Mouse (Mus musculus) liver, embryonic 11.5 days (tissue): Measurements from ENCODE around the gene Unc79. TPM values are rescaled to one million over a fixed set of nuclear protein-coding genes. Genes with fewer than 3 reads are reported as not detected.

Source experiments
- ATAC-seq: fragments of 200-750 bp; cut with Nextera tagmentation; replicated peaks from 2 replicates; pipeline ENCODE4 v1.8.0; 2017; ENCODE audit warnings: moderate number of reproducible peaks, mild to moderate bottlenecking, moderate TSS enrichment, moderate library complexity; ENCODE audit not compliant: low FRiP score
- DNase-seq: peaks from one replicate; pipeline ENCODE4 v3.0.0-alpha.2; 2017; ENCODE audit warnings: low spot score
- H3K27ac ChIP-seq: fragments of 300-500 bp; sonication (generic); 2 replicates; pipeline ENCODE4 v1.5.1; 2014; ENCODE audit warnings: mild to moderate bottlenecking, low read depth, low read length, control low read depth
- H3K27me3 ChIP-seq: fragments of 300-500 bp; sonication (generic); replicated peaks from 2 replicates; pipeline ENCODE4 v1.6.1; 2014; ENCODE audit warnings: low read length, mixed read lengths; ENCODE audit not compliant: control insufficient read depth, insufficient read depth
- H3K36me3 ChIP-seq: fragments of 300-500 bp; sonication (generic); 2 replicates; pipeline ENCODE4 v1.6.1; 2014; ENCODE audit warnings: mild to moderate bottlenecking, low read length, moderate library complexity, mixed read lengths; ENCODE audit not compliant: control insufficient read depth, insufficient read depth
- H3K4me1 ChIP-seq: fragments of 300-500 bp; sonication (generic); replicated peaks from 2 replicates; pipeline ENCODE4 v1.6.1; 2014; ENCODE audit warnings: low read length, mixed read lengths; ENCODE audit not compliant: control insufficient read depth, insufficient read depth
- H3K4me2 ChIP-seq: fragments of 300-500 bp; sonication (generic); 2 replicates; pipeline ENCODE4 v1.6.1; 2014; ENCODE audit warnings: mild to moderate bottlenecking, control low read depth, moderate library complexity
- H3K4me3 ChIP-seq: fragments of 300-500 bp; sonication (generic); 2 replicates; pipeline ENCODE4 v1.5.1; 2014; ENCODE audit warnings: low read depth, low read length, control low read depth
- H3K9ac ChIP-seq: fragments of 300-500 bp; sonication (generic); 2 replicates; pipeline ENCODE4 v1.6.1; 2014; ENCODE audit warnings: low read depth, low read length, control low read depth
- H3K9me3 ChIP-seq: fragments of 300-500 bp; sonication (generic); 2 replicates; pipeline ENCODE4 v1.6.1; 2016; ENCODE audit warnings: low read length, inconsistent platforms, mixed read lengths; ENCODE audit not compliant: control insufficient read depth
- WGBS: fragments of 180-500 bp; shearing (Covaris S2); extraction: QIAGEN DNeasy Blood & Tissue Kit; methylation state at CpG from one replicate; pipeline ENCODE4 v1.1.7; 2014; 5-methylcytosine and 5-hydroxymethylcytosine counted together
- polyA plus RNA-seq: library from polyadenylated mRNA; unstranded; fragments of >200 nt; fragmentation: Nextera tagmentation; extraction: Ambion mirVana; gene quantifications from 2 replicates; pipeline ENCODE4 v1.2.1, GENCODE M21; 2014

Unc79 gene
- polyA plus RNA-seq, 1 experiment from 2014 or later: 0.04 TPM

DNA sequence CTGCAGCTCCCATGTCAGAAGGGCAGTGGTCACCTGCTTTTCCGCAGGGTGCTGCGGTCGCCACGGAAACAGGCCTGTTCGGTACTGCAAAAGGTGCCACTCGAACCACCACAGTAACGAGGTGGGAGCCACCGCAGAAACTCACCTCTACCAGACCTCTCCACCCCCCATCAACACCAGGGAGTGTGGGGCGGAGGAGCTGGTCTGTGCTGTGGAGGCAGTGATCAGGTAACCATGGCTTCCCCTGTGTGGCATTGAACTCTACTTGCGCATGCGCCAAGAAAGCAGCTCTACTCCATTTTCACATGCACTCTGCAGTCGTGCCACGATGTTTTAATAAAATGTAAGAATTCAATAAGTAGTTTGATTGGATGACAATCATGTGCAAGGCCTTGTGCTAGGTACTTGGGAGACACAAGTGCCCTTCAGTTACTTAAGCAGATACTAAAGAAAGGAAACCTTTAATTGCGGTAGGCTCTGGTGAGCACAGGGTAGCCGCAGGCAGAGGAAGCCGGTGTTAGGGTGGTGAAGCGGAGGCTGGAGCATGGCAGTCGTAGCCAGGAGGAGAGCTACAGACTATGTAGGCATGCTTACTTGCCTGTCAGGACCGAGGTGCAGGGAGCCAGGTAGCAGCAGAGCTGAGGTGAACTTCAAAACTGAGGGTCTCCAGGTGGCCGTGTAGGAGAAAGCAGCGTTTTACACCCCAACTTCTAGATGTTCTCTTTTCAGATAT lies 110.8 kb downstream of the Unc79 start:
- Histone ChIP-seq H3K27ac (no peak overlapping the region), H3K36me3 (no peaks in the 10 kb centered on the region), H3K9ac (no peak overlapping the region), H3K4me2 (no peak overlapping the region), H3K9me3 (no peaks in the 10 kb centered on the region), H3K4me1 (no peaks in the 10 kb centered on the region), H3K27me3 (no peaks in the 10 kb centered on the region), H3K4me3 (no peak overlapping the region)
- 79% methylated on average over 21 of the region's 21 CpGs for WGBS
- DNase-seq (no peak), ATAC-seq (no peak)

GRCm38 (mm10) chr12:103060791-103061190 lies 112.1 kb downstream of the Unc79 start:
- ATAC-seq (no peak), DNase-seq (no peak)
- Histone ChIP-seq H3K9ac (no peak overlapping the region), H3K27me3 (no peaks in the 10 kb centered on the region), H3K27ac (no peak overlapping the region), H3K4me3 (no peak overlapping the region), H3K9me3 (no peaks in the 10 kb centered on the region), H3K36me3 (no peaks in the 10 kb centered on the region), H3K4me1 (no peaks in the 10 kb centered on the region), H3K4me2 (no peak overlapping the region)
- 88% methylated on average over 10 of the region's 10 CpGs for WGBS

DNA sequence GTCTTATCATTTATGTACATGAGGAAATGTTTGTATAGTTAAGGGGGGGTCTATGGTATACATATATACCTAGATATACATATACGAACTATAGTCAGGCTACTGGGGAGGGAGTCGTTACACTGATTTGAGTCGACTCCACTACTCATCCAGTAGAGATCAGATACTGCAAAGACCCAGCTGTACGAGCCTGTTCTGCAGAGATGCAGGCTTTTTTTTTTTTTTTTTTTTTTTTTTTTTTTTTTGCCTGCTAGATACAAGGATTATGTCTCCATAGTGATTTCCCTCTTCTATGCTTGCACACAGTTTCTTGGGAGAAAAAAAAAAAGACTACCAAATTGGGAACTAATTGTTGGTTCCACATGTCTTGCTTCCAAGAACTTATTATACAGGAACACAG lies 113.5 kb downstream of the Unc79 start:
- ATAC-seq (no peak), DNase-seq (no peak)
- Histone ChIP-seq H3K9me3 (no peaks in the 10 kb centered on the region), H3K4me2 (no peak overlapping the region), H3K27ac (no peak overlapping the region), H3K4me3 (no peak overlapping the region), H3K36me3 (no peaks in the 10 kb centered on the region), H3K27me3 (no peaks in the 10 kb centered on the region), H3K4me1 (no peaks in the 10 kb centered on the region), H3K9ac (no peak overlapping the region)
- WGBS: 74% methylated on average over 4 of the region's 4 CpGs

- ATAC-seq: 0 out of 2 replicates have a peak, but pooled peaks have one; percentile 39
Observed at GRCm38 (mm10) chr12:103064944-103065343, 116.3 kb downstream of the Unc79 start.

GRCm38 (mm10) chr12:103068161-103068560 lies 119.5 kb downstream of the Unc79 start:
- DNase-seq: no peak
- Histone ChIP-seq H3K27ac (no peak overlapping the region), H3K9ac (no peak overlapping the region), H3K4me1 (no peaks in the 10 kb centered on the region), H3K9me3 (no peaks in the 10 kb centered on the region), H3K27me3 (no peaks in the 10 kb centered on the region), H3K36me3 (no peaks in the 10 kb centered on the region), H3K4me3 (no peak overlapping the region), H3K4me2 (no peak overlapping the region)
- 80% methylated on average over 5 of the region's 5 CpGs for WGBS
- no peak for ATAC-seq

More at GRCm38 (mm10) chr12:103064944-103065343, 116.3 kb downstream of the Unc79 start:
- H3K27ac ChIP-seq: no peak overlapping the region
- no peaks in the 10 kb centered on the region for H3K27me3 ChIP-seq
- H3K9me3 ChIP-seq: no peaks in the 10 kb centered on the region
- 11% methylated on average over 3 of the region's 3 CpGs for WGBS
- no peaks in the 10 kb centered on the region for H3K4me1 ChIP-seq
- H3K4me3 ChIP-seq: no peak overlapping the region
- no peaks in the 10 kb centered on the region for H3K36me3 ChIP-seq
- H3K9ac ChIP-seq: no peak overlapping the region
- DNase-seq: no peak
- H3K4me2 ChIP-seq: no peak overlapping the region

GRCm38 (mm10) chr12:103069565-103069964 lies 120.9 kb downstream of the Unc79 start:
- H3K4me3 ChIP-seq: no peak overlapping the region
- no peak overlapping the region for H3K27ac ChIP-seq
- H3K27me3 ChIP-seq: no peaks in the 10 kb centered on the region
- H3K9me3 ChIP-seq: no peaks in the 10 kb centered on the region
- no peak for ATAC-seq
- 55% methylated on average over 12 of the region's 12 CpGs for WGBS
- H3K4me2 ChIP-seq: no peak overlapping the region
- H3K9ac ChIP-seq: no peak overlapping the region
- DNase-seq: no peak
- H3K36me3 ChIP-seq: no peaks in the 10 kb centered on the region
- H3K4me1 ChIP-seq: no peaks in the 10 kb centered on the region

- H3K36me3 ChIP-seq: no peaks in the 10 kb centered on the region
- WGBS: 86% methylated on average over 4 of the region's 4 CpGs
- H3K4me3 ChIP-seq: no peak overlapping the region
- no peaks in the 10 kb centered on the region for H3K4me1 ChIP-seq
- H3K9ac ChIP-seq: no peak overlapping the region
- no peak for DNase-seq
- H3K4me2 ChIP-seq: no peak overlapping the region
- H3K27me3 ChIP-seq: no peaks in the 10 kb centered on the region
- H3K9me3 ChIP-seq: no peaks in the 10 kb centered on the region
- H3K27ac ChIP-seq: no peak overlapping the region
- ATAC-seq: no peak
Observed at GRCm38 (mm10) chr12:103073953-103074352, 125.3 kb downstream of the Unc79 start.

DNA sequence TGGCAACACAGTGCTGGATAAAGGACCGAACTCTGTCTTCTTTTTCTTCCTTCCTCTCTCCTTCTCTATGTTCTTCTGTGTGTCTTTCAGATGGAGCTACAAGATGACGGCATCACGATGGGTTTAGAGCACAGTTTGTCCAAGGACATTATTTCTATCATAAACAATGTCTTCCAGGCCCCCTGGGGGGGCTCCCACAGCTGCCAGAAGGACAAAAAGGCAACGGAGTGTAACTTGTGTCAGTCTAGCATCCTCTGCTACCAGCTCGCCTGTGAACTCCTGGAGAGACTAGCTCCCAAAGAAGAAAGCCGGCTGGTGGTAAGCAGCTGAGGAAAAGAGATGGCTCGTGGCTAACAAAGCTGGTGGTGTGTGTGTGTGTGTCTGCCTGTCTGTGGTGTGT lies 130.1 kb downstream of the Unc79 start:
- no peak for DNase-seq
- H3K27ac ChIP-seq: no peak overlapping the region
- no peak overlapping the region for H3K4me2 ChIP-seq
- H3K36me3 ChIP-seq: no peaks in the 10 kb centered on the region
- no peak overlapping the region for H3K9ac ChIP-seq
- 63% methylated on average over 7 of the region's 7 CpGs for WGBS
- no peak overlapping the region for H3K4me3 ChIP-seq
- no peaks in the 10 kb centered on the region for H3K27me3 ChIP-seq
- no peaks in the 10 kb centered on the region for H3K9me3 ChIP-seq
- no peaks in the 10 kb centered on the region for H3K4me1 ChIP-seq
- no peak for ATAC-seq

GRCm38 (mm10) chr12:103080055-103080454 lies 131.4 kb downstream of the Unc79 start:
- Histone ChIP-seq H3K9ac (no peak overlapping the region), H3K27ac (no peak overlapping the region), H3K36me3 (no peaks in the 10 kb centered on the region), H3K27me3 (no peaks in the 10 kb centered on the region), H3K4me3 (no peak overlapping the region), H3K4me2 (no peak overlapping the region), H3K4me1 (no peaks in the 10 kb centered on the region), H3K9me3 (no peaks in the 10 kb centered on the region)
- WGBS: 56% methylated on average over 3 of the region's 3 CpGs
- DNase-seq (no peak), ATAC-seq (no peak)
